Mouse (Mus musculus) thymus, postnatal 14 days (tissue): Measurements from ENCODE around the gene Gm10837.

Source experiments
- DNase-seq: peaks from one replicate; pipeline ENCODE4 v3.0.0; 2021

The Gm10837 gene

DNA sequence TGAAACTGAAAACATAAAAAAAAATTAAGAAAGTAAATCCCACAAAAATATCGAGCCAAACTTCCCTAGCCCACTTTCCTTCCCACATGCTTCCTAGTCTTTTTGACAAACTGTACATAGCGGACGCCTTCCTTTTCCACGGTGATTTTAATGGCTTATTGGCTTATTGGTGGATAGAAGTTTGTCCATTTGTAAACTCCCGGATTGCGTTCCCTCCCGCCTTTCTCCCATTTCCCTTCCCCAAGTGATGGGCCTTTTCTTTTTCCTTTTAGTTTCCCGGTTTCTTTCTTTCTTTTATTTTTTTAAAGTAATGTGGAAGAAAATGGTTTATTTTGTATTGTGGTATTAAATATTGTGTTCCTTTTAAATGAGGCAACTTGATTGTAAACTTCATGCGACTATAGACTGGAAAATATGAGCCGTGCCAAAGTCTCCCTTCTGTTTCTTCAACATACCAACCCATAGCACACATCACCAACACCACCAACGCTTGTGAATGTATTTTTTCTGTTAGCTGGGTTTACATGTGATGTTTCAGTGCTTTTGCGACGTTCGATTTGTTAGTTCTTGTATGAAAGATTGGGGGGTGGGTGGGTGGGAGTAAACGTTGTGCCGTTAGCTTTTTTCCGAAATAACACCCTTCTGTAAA, 10.8 kb upstream of the Gm10837 start:
- no peak for DNase-seq

DNA sequence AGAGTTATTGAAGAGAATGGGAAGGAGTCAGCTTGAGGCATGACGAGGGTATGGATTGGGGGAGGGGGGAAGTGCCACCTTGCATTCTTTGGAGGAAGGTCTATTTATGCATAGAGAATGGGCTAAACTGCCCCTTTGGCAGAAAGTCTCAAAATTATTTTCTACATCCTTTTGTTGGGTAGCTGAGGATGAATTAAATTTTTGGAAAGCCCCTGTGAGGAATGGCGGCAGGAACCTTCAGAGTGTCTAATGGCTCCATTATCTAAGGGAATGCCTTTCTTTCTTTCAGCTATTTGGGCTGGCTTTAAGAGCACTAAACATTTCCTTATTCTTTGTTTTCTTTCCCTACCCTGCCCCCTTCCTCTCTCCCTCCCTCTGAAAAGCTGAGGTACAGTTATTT, 10.0 kb upstream of the Gm10837 start:
- DNase-seq, result no peak

DNA sequence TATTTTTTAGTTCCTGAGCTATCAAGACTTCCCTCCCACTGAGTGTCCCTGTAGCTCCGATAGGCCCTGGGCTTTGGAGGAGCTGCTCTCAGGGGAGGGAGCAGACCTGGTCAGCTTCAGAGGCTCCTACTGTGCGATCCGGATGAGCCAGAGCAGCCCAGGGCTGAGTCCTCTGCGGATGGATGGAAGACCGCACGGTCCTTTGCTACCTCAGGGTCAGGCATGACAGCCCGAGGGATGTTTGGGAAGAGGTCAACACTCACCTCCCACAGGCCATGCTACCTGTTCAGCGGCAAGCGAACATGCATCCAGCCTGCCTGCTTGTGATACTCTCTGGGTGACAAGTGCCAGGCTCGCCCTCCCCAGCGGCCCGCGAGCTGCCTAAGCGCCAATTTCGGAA, 9.2 kb upstream of the Gm10837 start:
- no peak for DNase-seq

DNA sequence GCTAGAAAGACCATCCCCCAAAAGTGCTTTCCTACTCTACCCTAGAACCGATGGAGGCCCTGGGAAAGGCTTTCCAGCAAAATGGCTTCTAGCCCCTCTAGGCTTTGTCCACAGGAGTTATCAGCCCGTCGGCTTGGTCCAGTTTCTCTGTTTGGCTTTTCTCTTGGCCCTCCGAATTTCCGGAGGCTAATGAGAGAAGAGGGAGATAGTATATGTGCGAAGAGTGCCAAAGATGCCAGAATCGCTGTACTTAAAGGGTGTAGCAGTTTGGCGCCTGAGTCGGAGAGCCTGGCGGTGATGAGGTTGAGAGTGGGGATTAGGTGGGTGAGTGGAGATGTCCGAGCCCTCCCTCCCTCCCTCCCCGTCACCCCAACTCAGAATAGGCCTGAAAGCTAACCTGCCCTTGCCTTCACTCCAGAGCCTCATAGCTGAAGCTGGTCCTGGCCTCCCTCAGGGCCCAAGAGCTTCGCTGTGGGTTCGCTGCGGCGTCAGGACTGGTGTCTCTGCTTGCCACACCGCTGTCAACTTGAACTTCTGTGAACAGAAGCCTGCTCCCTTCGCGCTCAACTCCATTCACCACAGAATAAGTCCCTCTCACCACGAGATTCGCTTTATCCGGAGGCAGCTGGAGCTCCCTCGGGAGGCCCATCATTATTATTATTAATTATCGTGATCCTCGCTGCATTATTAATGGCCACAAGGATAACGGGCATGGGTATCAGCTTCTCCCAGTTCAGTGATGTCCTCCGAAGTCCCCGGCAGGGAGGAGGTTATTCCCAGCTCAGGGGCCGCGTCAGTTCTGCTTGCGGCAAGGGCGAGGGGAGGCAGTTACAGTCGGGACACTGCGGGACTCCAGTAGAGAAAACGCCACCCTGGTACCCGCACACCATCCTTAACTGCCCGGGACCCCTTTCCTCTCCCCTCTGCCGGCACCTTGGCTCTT, 8.0 kb upstream of the Gm10837 start:
- no peak for DNase-seq

DNA sequence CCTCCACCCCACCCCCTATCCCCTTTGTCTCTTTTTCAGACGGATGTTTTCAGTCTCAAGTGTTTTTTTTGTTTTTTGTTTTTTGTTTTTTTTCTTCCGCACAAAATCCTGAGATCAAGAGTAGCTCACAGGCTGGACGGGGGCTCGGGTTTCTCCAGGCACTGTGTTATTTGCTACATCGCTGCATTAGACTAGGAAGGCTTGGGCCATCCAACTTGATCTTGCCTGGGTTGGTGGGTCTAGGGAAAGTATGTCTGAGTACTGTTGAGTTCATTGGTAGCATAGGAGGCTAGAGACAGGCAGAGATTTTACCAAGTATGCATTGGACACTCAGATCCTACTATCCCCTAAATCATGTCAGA, 7.4 kb upstream of the Gm10837 start:
- no peak for DNase-seq

DNA sequence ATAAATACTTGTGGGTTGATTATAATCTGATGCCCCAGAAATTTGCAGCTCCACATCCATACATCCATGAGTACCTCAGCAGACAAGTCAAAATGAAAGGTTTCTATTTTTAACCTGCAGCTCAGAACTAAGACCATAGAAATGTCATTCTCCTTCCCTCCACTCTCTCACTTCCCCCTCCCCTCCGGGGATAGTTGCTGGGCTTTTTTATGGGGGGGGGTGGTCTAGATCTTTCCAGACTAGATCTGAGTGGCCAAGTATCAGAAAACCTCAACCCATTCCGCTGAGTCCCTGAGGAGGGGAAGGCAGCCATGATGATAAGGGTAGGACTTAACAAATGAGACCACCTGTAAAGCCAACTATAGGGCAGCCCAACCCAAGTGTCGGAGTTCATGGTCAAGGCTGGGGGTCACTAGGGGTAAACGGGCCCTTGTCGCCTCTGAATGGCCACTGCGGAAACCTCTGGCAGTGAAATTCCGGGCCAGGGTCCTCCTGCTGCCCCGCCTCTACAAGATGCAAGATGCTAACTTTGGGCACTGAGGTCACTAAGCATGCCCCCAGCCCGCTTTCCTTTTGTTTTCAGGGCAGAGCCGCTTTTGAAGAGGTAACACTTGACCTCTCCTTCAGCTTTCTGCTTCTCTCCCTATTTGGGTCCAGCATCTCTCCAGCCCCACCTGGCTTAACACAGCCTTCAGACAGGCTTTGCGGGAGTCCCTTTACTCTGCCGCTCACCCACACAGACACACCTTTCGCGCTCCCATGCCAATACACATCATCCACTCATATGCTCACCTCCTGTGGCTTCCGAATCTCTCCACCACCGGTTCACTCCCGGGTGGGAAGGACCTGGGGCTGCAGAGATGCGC, 6.6 kb upstream of the Gm10837 start:
- no peak for DNase-seq

DNA sequence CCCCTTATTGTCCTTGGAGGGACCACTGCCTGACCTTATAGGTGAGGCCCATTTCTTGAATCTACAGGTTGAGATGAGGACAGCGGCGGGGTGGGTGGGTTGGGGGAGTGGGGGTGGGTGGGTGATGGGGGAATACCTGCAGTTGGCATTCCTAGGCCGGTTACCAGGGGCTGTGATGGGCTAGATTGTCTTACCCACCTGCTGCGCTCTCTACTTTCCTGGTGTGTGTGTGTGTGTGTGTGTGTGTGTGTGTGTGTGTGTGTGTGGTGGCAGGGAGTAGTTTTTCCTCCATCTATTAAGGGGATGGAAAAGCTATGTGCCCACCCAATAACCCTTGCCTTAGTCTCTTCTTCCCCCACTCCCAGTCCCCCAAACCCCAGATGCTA, 5.9 kb upstream of the Gm10837 start:
- no peak for DNase-seq

DNA sequence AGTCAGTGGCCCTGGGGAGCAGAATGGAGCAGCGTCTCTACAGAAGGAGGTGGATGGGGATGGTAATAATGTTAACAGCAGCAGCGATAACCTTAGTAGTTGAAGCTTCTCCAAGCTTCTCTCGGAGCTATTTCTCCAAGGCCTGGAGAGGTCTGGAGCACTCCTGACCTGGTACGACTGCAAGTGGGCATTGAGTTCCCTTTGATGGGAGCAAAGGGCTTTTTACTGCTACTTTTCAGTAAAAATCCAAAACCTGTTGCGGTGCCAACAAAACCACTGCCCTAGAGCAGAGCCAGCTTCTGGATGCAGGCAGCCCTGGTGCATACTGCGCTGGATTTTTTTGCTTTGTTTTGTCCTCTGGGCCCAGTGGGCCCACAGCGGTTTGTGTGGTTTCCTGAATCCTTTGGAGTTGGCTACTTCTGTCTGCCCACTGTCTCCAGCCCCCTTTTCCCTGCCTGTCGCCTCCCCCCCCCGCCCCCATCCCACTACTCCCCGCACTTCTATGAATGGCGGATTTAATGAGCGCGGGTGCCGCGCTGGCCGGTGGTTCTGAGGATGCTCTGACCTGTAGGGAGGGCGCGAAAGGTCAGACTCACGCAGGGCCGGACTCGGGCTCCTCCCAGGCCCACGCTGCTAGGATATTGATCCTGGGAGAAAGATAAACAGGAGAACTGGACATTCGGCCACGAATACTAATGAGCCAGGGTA, 5.4 kb upstream of the Gm10837 start:
- no peak for DNase-seq

DNA sequence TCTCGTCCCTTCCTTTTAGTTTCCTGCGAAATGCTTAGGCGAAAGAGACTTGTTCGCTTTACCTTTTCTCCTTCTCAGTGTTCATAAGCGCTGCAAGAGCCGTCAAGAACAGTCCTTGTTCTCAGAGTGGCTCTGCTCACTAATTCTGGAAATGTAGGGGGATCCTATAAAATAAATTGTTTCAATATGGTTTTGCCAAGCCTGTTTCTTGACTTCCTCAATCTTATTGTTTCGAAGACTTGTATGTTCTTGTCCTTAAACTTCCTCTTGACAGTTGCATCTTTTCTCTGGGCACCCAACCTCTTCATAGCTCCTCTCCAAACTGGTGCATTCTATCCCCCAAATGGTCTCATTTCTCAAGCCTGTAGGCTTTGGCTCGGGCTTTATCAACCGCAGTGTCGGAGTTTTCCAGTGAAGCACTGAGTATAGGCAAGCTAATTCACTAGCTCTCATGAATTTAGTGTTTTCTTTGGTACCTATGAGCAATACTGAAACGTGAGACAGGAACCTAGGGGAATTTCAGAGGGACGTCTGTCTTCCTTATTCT, 4.7 kb upstream of the Gm10837 start:
- no peak for DNase-seq

DNA sequence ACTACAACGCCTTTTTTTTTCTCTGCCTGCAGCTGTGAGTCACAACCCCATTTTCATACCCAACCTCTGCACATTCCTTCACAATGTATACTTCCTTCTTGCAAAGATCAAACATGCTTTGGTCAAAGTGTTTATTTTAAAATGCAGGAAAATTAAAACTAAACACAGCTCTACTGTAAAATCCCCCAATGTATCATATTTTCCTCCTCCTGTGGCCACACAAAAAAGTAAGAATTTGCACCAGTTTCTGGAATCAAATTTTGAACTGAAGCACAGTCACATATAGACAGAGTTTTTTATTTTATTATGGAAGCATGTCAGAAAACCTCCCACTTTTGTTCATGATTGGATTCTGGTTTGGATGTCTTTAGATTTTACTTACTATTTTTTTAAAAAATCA, 3.8 kb upstream of the Gm10837 start:
- no peak for DNase-seq

DNA sequence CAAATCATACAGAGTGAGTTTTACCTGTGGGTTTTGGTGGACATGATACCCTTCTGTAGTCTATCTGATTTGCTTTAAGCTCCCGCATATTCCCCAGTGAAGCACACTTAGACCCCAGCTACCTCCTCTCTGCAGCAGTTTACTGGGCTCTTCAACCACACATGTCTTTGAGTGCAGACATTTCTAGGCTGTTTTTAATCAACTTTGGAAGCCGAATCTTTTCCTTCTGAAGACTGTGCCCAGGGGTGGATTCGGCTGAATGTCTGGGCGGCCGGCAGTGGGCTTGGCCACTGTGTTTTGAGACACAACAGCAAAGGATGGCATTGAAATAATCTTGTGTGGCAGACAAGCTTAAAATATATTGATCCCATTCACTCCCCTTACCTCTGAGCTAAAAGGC, 3.0 kb upstream of the Gm10837 start:
- DNase-seq, result no peak

DNA sequence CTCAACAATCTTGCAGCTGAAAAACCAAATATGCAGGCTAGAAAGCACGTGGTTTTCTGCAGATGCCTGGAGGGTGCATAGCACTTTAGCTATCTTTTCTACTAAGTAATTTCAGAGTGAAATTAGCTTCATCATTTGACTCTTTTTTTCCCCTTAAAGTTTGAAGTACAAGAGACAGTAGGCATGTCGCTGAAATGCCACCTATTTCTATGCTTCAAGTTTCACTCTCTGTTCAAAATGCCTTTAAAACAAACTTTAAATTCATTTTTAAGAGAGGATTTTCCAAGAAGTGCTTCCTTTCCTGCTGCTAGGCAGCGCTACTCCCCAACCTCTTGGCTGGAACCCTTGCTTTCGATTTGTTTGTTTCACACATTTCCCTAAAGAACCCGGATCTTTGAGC, 1.3 kb upstream of the Gm10837 start:
- DNase-seq, result no peak

DNA sequence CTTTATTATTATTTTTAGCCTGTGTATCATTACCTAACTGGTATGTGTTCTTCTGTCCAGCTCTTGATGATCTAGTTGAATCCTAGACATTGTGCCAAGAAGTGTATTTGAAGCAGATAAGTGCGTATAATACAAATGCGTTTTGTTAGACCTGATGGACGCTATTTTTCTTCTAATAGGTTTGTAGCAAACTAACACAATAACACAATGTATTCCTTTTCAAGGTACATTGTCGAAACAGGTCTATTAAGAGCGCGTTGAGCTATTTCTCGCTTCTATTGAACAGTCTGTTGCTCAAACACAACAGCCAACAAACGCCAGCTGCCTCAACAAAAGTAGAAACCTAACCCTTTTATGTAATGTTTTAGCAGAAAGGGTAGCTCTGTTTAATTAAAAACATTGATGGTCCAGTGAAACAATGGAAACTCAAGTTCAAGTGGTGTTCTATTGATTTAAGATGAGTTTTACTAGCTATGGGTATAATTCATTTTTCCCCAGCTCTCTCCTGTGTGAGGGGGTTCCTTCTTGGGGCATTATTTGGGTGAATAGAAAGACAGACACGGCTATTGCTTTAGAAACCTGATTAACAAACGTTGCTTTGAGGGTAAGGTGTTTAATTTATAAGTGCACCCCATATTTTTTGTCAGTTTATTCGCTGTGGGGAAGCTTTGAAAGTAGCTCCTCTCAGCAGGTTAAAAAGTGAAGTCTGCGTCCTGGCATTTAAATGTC, 536 bp upstream of the Gm10837 start:
- DNase-seq, result no peak

DNA sequence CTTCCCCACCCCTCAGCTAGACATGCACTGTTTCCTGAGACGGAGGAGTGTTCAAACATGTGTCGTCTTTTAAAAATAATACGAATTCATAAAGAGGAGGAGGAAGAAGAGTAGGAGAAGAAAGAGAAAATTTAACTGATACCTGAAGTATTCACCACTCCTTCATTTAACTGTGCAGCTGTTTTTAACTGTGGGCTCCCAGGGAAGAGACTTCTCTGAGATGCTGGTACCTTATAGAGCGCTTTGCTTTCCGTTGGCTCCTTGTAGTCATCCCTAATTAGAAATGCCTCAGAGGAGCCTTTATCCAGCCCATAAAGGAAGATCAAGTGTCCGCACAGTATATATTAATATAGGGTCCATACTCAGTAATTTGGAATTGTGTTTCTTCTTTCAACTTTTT, 1.1 kb downstream of the Gm10837 start:
- DNase-seq, result no peak

DNA sequence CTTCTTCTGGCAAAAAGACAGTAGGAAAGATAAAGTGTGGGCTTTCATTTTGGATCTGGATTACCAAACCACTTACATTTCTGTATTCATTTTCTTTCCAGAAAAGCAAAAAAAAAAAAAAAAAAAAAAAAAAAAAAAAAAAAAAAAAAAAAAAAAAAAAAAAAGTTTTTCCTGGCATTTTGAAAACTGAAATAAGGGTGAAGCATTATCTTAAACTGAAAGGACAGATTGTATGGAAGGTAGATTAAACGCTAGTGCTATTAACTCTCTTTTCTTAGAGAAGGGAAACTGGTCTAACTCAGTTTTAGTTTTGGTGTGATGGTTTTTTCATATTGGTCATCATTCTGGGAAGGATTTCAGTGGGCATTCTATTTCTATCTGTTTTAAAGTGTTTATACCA, 1.6 kb downstream of the Gm10837 start:
- no peak for DNase-seq

DNA sequence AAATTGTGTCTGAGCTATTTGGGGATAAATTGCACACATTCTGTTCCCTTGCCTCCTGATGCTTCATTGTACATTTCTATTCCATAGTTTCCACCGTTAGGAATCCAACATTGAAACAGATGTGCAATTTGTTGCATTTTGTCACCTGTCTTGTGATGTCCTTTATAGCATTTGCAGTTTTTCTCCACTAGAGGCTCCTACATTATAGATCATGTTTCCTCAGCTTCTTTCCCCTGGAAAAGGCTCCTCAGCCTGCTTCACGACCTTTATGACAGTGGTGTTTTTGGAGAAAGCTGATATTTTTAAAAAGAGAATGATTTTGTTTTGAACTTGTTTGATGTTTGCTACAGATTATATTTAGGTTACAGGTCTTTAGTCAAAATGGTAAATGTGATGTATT, 18.7 kb downstream of the Gm10837 start:
- DNase-seq, result no peak

DNA sequence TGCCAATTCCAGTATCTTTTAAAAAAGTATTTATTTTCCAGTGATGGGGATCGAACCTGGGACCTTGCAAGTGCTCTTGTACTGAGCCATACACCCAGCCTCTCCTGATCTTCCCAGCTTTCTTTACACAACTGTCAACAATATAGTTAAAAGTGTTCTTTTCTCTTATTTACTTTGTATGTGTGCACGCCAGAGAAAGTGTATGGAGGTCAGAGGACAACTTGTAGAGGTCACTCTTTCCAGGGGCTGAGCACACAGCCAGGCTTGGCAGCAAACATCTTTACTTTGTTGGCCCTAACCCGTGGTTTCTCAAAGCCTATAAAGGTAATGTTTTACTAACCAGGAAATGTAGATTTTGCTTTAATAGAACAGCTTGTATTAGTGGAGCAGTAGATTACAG, 21.1 kb downstream of the Gm10837 start:
- no peak for DNase-seq

DNA sequence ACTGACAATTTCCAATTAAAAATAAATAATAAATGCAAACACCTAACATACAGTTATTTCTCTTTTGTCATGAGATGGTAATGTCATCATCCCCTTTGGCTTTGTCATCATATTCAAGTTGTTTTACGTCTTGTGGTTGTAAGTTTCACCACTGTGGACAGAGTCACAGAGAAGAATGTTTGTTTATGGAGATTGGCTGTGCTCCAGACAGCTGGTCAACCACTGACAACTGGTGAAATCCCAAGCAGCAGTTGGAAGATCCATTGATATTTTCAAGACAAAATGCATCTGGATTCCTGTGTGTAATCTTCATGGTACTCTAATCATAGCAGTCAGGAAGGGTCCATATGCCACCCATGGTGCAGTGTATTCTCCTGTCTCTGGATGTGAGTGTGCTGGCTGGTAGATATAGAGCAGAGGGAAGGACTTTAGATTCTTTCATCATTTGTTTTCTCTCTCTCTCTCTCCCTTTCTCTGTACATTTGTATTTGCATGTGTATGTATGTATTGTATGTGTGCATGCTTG, 23.2 kb downstream of the Gm10837 start:
- no peak for DNase-seq

DNA sequence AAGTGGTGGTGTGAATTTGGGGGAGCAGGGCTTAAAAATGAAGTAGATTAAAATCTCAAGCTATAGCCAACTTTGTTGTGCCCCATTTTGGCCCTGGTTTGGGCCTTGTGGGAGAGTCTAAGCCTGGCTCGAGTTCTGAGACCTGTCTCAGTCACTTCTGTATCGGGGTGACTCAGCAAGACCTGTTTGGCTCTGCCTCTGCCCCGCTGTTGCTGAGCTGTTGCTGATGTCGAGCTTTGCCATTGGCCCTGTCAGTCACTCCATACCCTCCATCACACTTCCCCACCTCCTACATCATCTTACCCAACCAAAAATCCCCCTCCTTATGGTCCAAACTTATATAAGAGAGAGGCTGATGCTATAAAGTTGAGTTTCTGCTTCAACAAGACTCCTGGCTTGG, 38.1 kb downstream of the Gm10837 start:
- no peak for DNase-seq

DNA sequence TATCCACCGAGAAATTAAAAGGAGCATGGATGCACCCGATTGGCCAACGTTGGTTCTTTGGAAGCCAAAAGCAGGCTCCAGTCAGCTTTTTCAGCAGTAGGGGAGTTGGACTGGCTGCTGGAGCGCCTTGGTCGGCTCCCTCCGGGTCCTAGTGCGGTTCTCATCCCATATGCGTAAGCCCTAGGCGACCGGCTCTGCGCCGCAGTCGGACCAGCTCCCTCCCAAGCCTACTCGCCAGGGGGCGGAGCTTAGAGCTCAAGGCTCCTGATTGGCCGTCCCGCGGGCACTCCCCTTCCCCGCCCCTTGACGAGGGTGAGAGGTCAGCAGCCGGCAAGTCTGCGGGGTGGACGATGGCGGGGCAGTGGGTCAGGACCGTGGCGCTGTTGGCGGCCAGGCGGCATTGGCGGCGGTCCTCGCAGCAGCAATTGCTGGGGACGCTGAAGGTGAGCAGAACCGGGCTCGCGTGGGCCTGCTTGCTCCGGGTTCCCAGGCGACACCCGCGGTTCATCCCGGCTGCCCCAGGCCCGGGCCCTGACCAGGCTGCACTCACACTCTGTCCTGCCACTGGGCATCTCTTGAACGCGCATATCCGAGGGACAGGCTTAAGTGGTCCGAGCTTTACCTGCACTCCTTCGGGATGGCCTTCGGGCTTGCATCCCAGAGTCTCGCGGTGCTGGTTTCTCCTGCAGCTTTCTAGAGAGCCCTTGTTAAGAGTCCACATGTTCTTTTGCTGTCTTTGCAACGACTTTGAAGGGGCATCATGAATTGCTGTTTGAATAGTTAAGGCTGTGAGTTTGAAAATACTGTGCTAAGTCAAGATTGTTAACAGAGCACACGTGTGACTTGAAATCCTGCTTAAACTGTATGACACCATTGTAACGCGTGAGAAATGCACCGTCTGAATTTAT, 43.9 kb downstream of the Gm10837 start, which contains the start of gene Pcca:
Gene Pcca, plus strand, starts transcription at position 308 of the 908 bp plus-strand sequence.
- DNase-seq, result peak; percentile 94

DNA sequence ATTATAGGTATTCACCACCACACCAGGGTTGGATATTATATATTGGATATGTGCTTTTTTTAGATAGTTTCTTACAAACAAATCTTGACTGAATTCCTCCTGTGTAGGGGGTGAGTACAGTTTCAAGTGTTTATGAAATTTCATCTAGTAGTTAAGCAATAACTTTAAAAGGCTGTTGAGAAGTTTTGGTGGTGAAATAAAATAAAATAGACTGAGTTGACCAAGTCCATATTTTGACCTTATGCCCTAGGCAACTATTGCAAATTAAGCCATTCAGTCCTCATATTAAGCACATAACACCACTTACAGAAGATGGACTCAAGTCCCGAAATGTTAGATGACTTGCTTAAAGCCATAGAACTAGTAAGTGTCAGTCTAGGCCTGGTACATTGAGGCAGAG, 45.6 kb downstream of the Gm10837 start:
- DNase-seq, result no peak
